Mouse (Mus musculus): ENCODE measurements around the gene Habp4.

GRCm38 (mm10) chr13:64169746-64170145, 8.1 kb downstream of the Habp4 start:
- no peak for TF ChIP-seq CTCF (conservative IDR thresholded peaks at IDR 0.05; ENCODE audit: low read length)
- TF ChIP-seq NANOG (IDR thresholded peaks at IDR 0.05; ENCODE audit: borderline replicate concordance, low read length), result no peak
- no peak for TF ChIP-seq POU5F1 (IDR thresholded peaks at IDR 0.05; ENCODE audit: borderline replicate concordance, low read length)

Data from E14TG2a.4 (cell line).